Mouse (Mus musculus): ENCODE results near the gene Mff. TPM values are rescaled to one million over a fixed set of nuclear protein-coding genes. Genes with fewer than 3 reads are reported as not detected.

The Mff gene
- polyA plus RNA-seq, 1 experiment from 2014 or later: 463 TPM

GRCm38 (mm10) chr1:82726482-82726881 is 1.8 kb downstream of the Mff start:
- peaks cover 29% of the 10 kb centered on the region for H3K36me3 ChIP-seq (ENCODE audit: control insufficient read depth, insufficient read depth, low read length)
- 96% methylated on average over 5 of the region's 5 CpGs for WGBS
- peaks cover 13% of the 10 kb centered on the region for H3K27me3 ChIP-seq (ENCODE audit: control insufficient read depth, insufficient read depth, low read length)
- H3K27ac ChIP-seq (replicated peaks; ENCODE audit: low read depth, low read length): no peak overlapping the region
- H3K4me2 ChIP-seq (ENCODE audit: low read length): peak overlapping the region; percentile 82; the same call in 1 of the 2 replicates
- peaks cover 10% of the 10 kb centered on the region for H3K4me1 ChIP-seq (ENCODE audit: control insufficient read depth, insufficient read depth, low read length)
- no peak for ATAC-seq (ENCODE audit: low FRiP score, low TSS enrichment)
- no peaks in the 10 kb centered on the region for H3K9me3 ChIP-seq (ENCODE audit: control insufficient read depth, low read length)
- no peak overlapping the region for H3K9ac ChIP-seq (replicated peaks; ENCODE audit: low read length)
- no peak for DNase-seq
- no peak overlapping the region for H3K4me3 ChIP-seq (replicated peaks; ENCODE audit: low read depth, low read length)

- Histone ChIP-seq H3K27ac (replicated peaks; ENCODE audit: low read depth, low read length) (no peak overlapping the region), H3K9me3 (ENCODE audit: control insufficient read depth, low read length) (no peaks in the 10 kb centered on the region), H3K4me3 (replicated peaks; ENCODE audit: low read depth, low read length) (no peak overlapping the region), H3K4me2 (ENCODE audit: low read length) (no peak overlapping the region), H3K9ac (replicated peaks; ENCODE audit: low read length) (no peak overlapping the region), H3K4me1 (ENCODE audit: control insufficient read depth, insufficient read depth, low read length) (no peaks in the 10 kb centered on the region), H3K36me3 (ENCODE audit: control insufficient read depth, insufficient read depth, low read length) (peaks cover 90% of the 10 kb centered on the region), H3K27me3 (ENCODE audit: control insufficient read depth, insufficient read depth, low read length) (no peaks in the 10 kb centered on the region)
- DNase-seq (no peak), ATAC-seq (ENCODE audit: low FRiP score, low TSS enrichment) (no peak)
- WGBS: 98% methylated on average over 1 of the region's 1 CpGs
These were observed 8.7 kb downstream of the Mff start for GRCm38 (mm10) chr1:82733357-82733756.

GRCm38 (mm10) chr1:82738066-82738465 is 13.4 kb downstream of the Mff start:
- Histone ChIP-seq H3K9me3 (ENCODE audit: control insufficient read depth, low read length) (no peaks in the 10 kb centered on the region), H3K27me3 (ENCODE audit: control insufficient read depth, insufficient read depth, low read length) (no peaks in the 10 kb centered on the region), H3K9ac (replicated peaks; ENCODE audit: low read length) (no peak overlapping the region), H3K4me3 (replicated peaks; ENCODE audit: low read depth, low read length) (no peak overlapping the region), H3K36me3 (ENCODE audit: control insufficient read depth, insufficient read depth, low read length) (peaks cover 74% of the 10 kb centered on the region), H3K4me2 (ENCODE audit: low read length) (no peak overlapping the region), H3K4me1 (ENCODE audit: control insufficient read depth, insufficient read depth, low read length) (no peaks in the 10 kb centered on the region), H3K27ac (replicated peaks; ENCODE audit: low read depth, low read length) (no peak overlapping the region)
- no peak for ATAC-seq (ENCODE audit: low FRiP score, low TSS enrichment)
- WGBS: 94% methylated on average over 1 of the region's 1 CpGs
- DNase-seq: no peak

- H3K27ac ChIP-seq (replicated peaks; ENCODE audit: low read depth, low read length): no peak overlapping the region
- 91% methylated on average over 7 of the region's 7 CpGs for WGBS
- H3K4me1 ChIP-seq (ENCODE audit: control insufficient read depth, insufficient read depth, low read length): no peaks in the 10 kb centered on the region
- H3K27me3 ChIP-seq (ENCODE audit: control insufficient read depth, insufficient read depth, low read length): no peaks in the 10 kb centered on the region
- no peak overlapping the region for H3K4me3 ChIP-seq (replicated peaks; ENCODE audit: low read depth, low read length)
- peaks cover 55% of the 10 kb centered on the region for H3K36me3 ChIP-seq (ENCODE audit: control insufficient read depth, insufficient read depth, low read length)
- DNase-seq (no peak), ATAC-seq (ENCODE audit: low FRiP score, low TSS enrichment) (no peak)
- no peak overlapping the region for H3K4me2 ChIP-seq (ENCODE audit: low read length)
- no peaks in the 10 kb centered on the region for H3K9me3 ChIP-seq (ENCODE audit: control insufficient read depth, low read length)
- H3K9ac ChIP-seq (replicated peaks; ENCODE audit: low read length): no peak overlapping the region
These were observed 16.8 kb downstream of the Mff start for GRCm38 (mm10) chr1:82741539-82741938.

- Histone ChIP-seq H3K27me3 (ENCODE audit: control insufficient read depth, insufficient read depth, low read length) (no peaks in the 10 kb centered on the region), H3K9ac (replicated peaks; ENCODE audit: low read length) (no peak overlapping the region), H3K36me3 (ENCODE audit: control insufficient read depth, insufficient read depth, low read length) (peaks cover 39% of the 10 kb centered on the region), H3K4me3 (replicated peaks; ENCODE audit: low read depth, low read length) (no peak overlapping the region), H3K9me3 (ENCODE audit: control insufficient read depth, low read length) (no peaks in the 10 kb centered on the region), H3K4me2 (ENCODE audit: low read length) (no peak overlapping the region), H3K4me1 (ENCODE audit: control insufficient read depth, insufficient read depth, low read length) (no peaks in the 10 kb centered on the region), H3K27ac (replicated peaks; ENCODE audit: low read depth, low read length) (no peak overlapping the region)
- DNase-seq (no peak), ATAC-seq (ENCODE audit: low FRiP score, low TSS enrichment) (no peak)
- WGBS: 95% methylated on average over 3 of the region's 3 CpGs
These were observed 19.3 kb downstream of the Mff start for GRCm38 (mm10) chr1:82743962-82744361.

GRCm38 (mm10) chr1:82746408-82746807 is 21.7 kb downstream of the Mff start:
- no peak for DNase-seq
- WGBS: 89% methylated on average over 4 of the region's 4 CpGs
- no peaks in the 10 kb centered on the region for H3K4me1 ChIP-seq (ENCODE audit: control insufficient read depth, insufficient read depth, low read length)
- H3K4me3 ChIP-seq (replicated peaks; ENCODE audit: low read depth, low read length): no peak overlapping the region
- no peak for ATAC-seq (ENCODE audit: low FRiP score, low TSS enrichment)
- H3K9me3 ChIP-seq (ENCODE audit: control insufficient read depth, low read length): no peaks in the 10 kb centered on the region
- no peak overlapping the region for H3K27ac ChIP-seq (replicated peaks; ENCODE audit: low read depth, low read length)
- H3K27me3 ChIP-seq (ENCODE audit: control insufficient read depth, insufficient read depth, low read length): no peaks in the 10 kb centered on the region
- no peak overlapping the region for H3K9ac ChIP-seq (replicated peaks; ENCODE audit: low read length)
- peaks cover 37% of the 10 kb centered on the region for H3K36me3 ChIP-seq (ENCODE audit: control insufficient read depth, insufficient read depth, low read length)
- no peak overlapping the region for H3K4me2 ChIP-seq (ENCODE audit: low read length)

GRCm38 (mm10) chr1:82747714-82748452 is 23.2 kb downstream of the Mff start:
- Histone ChIP-seq H3K4me2 (ENCODE audit: low read length) (no peak overlapping the region), H3K36me3 (ENCODE audit: control insufficient read depth, insufficient read depth, low read length) (peaks cover 37% of the 10 kb centered on the region), H3K27ac (replicated peaks; ENCODE audit: low read depth, low read length) (no peak overlapping the region), H3K4me1 (ENCODE audit: control insufficient read depth, insufficient read depth, low read length) (no peaks in the 10 kb centered on the region), H3K9me3 (ENCODE audit: control insufficient read depth, low read length) (no peaks in the 10 kb centered on the region), H3K9ac (replicated peaks; ENCODE audit: low read length) (no peak overlapping the region), H3K4me3 (replicated peaks; ENCODE audit: low read depth, low read length) (no peak overlapping the region), H3K27me3 (ENCODE audit: control insufficient read depth, insufficient read depth, low read length) (no peaks in the 10 kb centered on the region)
- DNase-seq (no peak), ATAC-seq (ENCODE audit: low FRiP score, low TSS enrichment) (no peak)
- 95% methylated on average over 2 of the region's 2 CpGs for WGBS

- peak; percentile 29 for DNase-seq
- H3K4me1 ChIP-seq (ENCODE audit: control insufficient read depth, insufficient read depth, low read length): no peaks in the 10 kb centered on the region
These were observed 34.8 kb downstream of the Mff start for GRCm38 (mm10) chr1:82759520-82759919.

GRCm38 (mm10) chr1:82761454-82762169 is 36.9 kb downstream of the Mff start:
- Histone ChIP-seq H3K36me3 (ENCODE audit: control insufficient read depth, insufficient read depth, low read length) (peaks cover 13% of the 10 kb centered on the region; the same call in 1 of the 2 replicates), H3K4me3 (replicated peaks; ENCODE audit: low read depth, low read length) (no peak overlapping the region), H3K4me2 (ENCODE audit: low read length) (no peak overlapping the region), H3K4me1 (ENCODE audit: control insufficient read depth, insufficient read depth, low read length) (no peaks in the 10 kb centered on the region), H3K9me3 (ENCODE audit: control insufficient read depth, low read length) (no peaks in the 10 kb centered on the region), H3K27ac (replicated peaks; ENCODE audit: low read depth, low read length) (no peak overlapping the region), H3K9ac (replicated peaks; ENCODE audit: low read length) (no peak overlapping the region), H3K27me3 (ENCODE audit: control insufficient read depth, insufficient read depth, low read length) (no peaks in the 10 kb centered on the region)
- no peak for DNase-seq
- no peak for ATAC-seq (ENCODE audit: low FRiP score, low TSS enrichment)
- WGBS: 95% methylated on average over 8 of the region's 8 CpGs

More at GRCm38 (mm10) chr1:82759520-82759919, 34.8 kb downstream of the Mff start:
- H3K27ac ChIP-seq (replicated peaks; ENCODE audit: low read depth, low read length): no peak overlapping the region
- WGBS: 89% methylated on average over 1 of the region's 1 CpGs
- H3K9me3 ChIP-seq (ENCODE audit: control insufficient read depth, low read length): no peaks in the 10 kb centered on the region
- H3K4me3 ChIP-seq (replicated peaks; ENCODE audit: low read depth, low read length): no peak overlapping the region
- peaks cover 29% of the 10 kb centered on the region for H3K36me3 ChIP-seq (ENCODE audit: control insufficient read depth, insufficient read depth, low read length)
- no peak overlapping the region for H3K4me2 ChIP-seq (ENCODE audit: low read length)
- ATAC-seq (ENCODE audit: low FRiP score, low TSS enrichment): no peak
- H3K27me3 ChIP-seq (ENCODE audit: control insufficient read depth, insufficient read depth, low read length): no peaks in the 10 kb centered on the region
- no peak overlapping the region for H3K9ac ChIP-seq (replicated peaks; ENCODE audit: low read length)
